Mouse (Mus musculus): ENCODE results near the gene Gbf1. TPM values are rescaled to one million over a fixed set of nuclear protein-coding genes. Genes with fewer than 3 reads are reported as not detected.

Gbf1 gene
- total RNA-seq, 2 experiments from 2014 or later: 100 TPM

GRCm38 (mm10) chr19:46282081-46282849 is 130.0 kb downstream of the Gbf1 start:
- intact Hi-C loops (cut with DNase I): no loop called here

GRCm38 (mm10) chr19:46284686-46285085 is 132.4 kb downstream of the Gbf1 start:
- no peak for DNase-seq (ENCODE audit: extremely low spot score in 1 of 2, low spot score in 2 of 2)
- intact Hi-C loops (cut with DNase I): no loop called here

More at GRCm38 (mm10) chr19:46282081-46282849, 130.0 kb downstream of the Gbf1 start:
- no peak for DNase-seq (ENCODE audit: extremely low spot score in 1 of 2, low spot score in 2 of 2)

DNA sequence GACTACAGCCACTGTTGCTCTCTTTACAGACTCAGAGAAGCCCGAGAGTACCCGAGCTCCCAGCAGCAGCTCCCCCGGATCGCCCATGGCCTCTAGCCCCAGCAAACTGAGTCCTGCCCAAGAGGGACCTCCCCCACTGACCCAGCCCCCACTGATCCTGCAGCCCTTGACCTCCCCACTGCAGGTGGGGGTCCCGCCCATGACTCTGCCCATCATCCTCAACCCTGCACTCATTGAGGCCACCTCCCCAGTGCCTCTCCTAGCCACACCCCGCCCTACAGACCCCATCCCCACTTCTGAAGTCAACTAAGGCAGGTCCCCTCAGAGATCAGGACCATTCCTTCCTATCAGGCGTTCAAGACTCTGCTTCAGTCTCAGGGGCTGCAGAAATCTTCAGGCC is 133.3 kb downstream of the Gbf1 start:
- DNase-seq (ENCODE audit: extremely low spot score in 1 of 2, low spot score in 2 of 2): no peak
- intact Hi-C loops (cut with DNase I): no loop called here

DNA sequence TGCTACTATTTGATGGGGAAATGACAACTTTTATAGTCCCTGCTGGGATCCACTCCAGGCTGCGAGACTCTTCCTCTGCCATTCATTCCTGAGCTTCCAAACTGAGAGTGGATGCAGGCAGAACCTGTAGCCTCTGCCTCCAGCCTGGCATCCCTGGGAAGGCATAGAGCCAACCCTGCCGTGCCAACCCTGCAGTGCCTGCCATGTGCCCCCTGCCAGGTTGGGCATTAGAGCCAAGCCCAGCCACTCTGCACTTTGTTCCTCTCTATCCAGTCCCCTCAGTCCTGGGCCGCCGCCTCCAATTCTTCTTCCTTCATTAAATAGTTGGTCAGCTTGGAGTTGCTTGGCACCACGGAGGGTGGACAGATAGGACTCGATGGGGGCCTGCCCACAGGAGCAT is 133.7 kb downstream of the Gbf1 start:
- intact Hi-C loops (cut with DNase I): no loop called here
- no peak for DNase-seq (ENCODE audit: extremely low spot score in 1 of 2, low spot score in 2 of 2)

DNA sequence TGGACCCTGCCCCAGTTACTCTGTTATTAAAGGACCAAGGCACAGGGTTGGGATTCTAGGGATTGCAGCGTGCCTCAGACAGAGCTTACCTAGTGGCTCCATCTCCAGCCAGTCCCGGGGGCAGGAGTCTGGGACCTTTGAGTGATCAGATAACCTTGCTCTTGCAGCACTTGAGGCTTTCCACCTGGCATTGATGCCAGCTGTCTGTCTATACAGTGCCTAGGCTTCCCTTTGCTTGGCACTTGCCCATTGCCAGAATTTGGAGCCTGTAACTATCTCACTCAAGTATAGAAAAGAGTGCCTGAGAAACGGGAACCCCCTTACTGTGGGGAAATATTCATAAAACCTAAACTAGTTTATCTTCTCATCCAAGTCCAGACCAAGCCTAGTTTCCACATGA is 134.6 kb downstream of the Gbf1 start:
- intact Hi-C loops (cut with DNase I): no loop called here
- no peak for DNase-seq (ENCODE audit: extremely low spot score in 1 of 2, low spot score in 2 of 2)

GRCm38 (mm10) chr19:46287566-46287965 is 135.3 kb downstream of the Gbf1 start:
- intact Hi-C loops (cut with DNase I): no loop called here
- DNase-seq (ENCODE audit: extremely low spot score in 1 of 2, low spot score in 2 of 2): no peak

DNA sequence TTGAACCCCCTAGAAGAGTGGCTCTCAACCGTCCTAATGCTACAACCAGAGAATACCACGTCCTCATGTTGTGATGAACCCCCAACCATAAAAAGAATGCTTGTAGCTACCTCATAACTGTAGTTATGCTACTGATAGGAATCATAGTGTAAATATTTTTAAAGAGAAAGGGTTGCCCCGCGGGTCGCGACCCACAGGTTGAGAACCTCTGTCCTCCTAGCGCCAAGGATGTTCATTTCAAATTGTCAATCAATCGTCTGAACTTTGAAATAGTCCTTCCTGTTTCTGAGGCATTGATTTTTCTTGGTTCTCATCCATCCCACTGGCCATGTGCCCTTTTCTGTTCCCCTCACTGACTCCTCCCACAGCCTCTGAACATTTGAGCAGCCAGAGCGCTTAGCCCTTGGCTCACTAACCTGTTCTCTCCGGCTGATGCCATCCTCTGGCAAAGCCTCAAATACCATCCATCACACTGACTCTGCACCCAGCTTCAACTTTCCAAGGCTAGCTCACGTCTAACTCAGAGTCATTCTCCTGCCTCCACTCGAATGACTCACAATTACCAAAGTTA is 138.3 kb downstream of the Gbf1 start:
- no peak for DNase-seq (ENCODE audit: extremely low spot score in 1 of 2, low spot score in 2 of 2)
- intact Hi-C loops (cut with DNase I): no loop called here

DNA sequence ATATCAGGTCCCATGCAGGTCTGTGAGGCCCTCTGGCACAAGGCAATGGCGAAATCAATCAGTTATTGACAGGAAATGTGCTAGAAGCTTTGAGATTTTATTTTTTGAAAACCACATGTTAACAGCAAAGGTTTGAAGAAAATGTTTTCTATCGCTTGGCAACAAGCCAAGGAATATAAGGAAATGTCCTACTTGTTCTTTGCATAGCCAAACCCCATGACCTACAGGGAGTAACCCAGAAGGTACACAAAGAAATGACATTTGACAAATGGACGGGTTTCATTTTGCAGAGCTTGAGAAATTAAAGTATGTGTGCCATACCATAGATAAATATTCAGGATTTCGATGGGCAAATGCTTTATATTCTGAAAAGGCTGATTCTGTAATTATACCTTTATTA is 144.6 kb downstream of the Gbf1 start:
- intact Hi-C loops (cut with DNase I): no loop called here
- DNase-seq (ENCODE audit: extremely low spot score in 1 of 2, low spot score in 2 of 2): no peak

GRCm38 (mm10) chr19:46300294-46301045 is 148.2 kb downstream of the Gbf1 start:
- intact Hi-C loops (cut with DNase I): no loop called here

DNA sequence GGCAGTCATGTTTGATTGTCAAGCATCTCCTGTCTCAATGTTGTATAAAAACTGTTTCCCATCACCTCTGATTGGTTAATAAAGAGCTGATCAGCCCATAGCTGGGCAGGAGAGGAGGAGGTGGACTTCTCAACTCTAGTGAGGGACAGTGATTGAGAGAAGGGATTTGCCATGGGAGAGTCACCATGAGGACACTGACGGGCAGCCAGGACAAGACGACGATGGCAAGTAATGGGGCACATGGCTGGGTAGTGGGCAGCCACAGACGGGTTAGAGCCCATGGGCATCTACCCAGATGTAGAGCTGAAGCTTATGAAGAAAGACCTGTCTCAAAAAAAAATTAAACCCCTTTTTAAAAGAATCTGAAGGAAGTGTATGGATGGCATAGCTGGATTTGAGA is 150.2 kb downstream of the Gbf1 start:
- no peak for DNase-seq (ENCODE audit: extremely low spot score in 1 of 2, low spot score in 2 of 2)
- intact Hi-C loops (cut with DNase I): no loop called here

More at GRCm38 (mm10) chr19:46300294-46301045, 148.2 kb downstream of the Gbf1 start:
- no peak for DNase-seq (ENCODE audit: extremely low spot score in 1 of 2, low spot score in 2 of 2)

GRCm38 (mm10) chr19:46303251-46304215 is 151.2 kb downstream of the Gbf1 start:
- intact Hi-C loops (cut with DNase I): loop anchor here (2.0 kb wide), 1 partner anchor 167 kb away; no protein-coding TSS in a partner anchor

GRCm38 (mm10) chr19:46304216-46304841 is 152.0 kb downstream of the Gbf1 start, which contains the start of gene Nfkb2:
Nfkb2 (plus strand) TSS chr19:46304320.
- intact Hi-C loops (cut with DNase I): loop anchor here (2.0 kb wide), 1 partner anchor 168 kb away; no protein-coding TSS in a partner anchor
- DNase-seq (ENCODE audit: extremely low spot score in 1 of 2, low spot score in 2 of 2): peak; percentile 77 to 95

More at GRCm38 (mm10) chr19:46303251-46304215, 151.2 kb downstream of the Gbf1 start:
- DNase-seq (ENCODE audit: extremely low spot score in 1 of 2, low spot score in 2 of 2): no peak

GRCm38 (mm10) chr19:46304908-46305333 is 152.6 kb downstream of the Gbf1 start:
- intact Hi-C loops (cut with DNase I): loop anchor here (2.0 kb wide), 1 partner anchor 168 kb away; no protein-coding TSS in a partner anchor
- DNase-seq (ENCODE audit: extremely low spot score in 1 of 2, low spot score in 2 of 2): no peak

DNA sequence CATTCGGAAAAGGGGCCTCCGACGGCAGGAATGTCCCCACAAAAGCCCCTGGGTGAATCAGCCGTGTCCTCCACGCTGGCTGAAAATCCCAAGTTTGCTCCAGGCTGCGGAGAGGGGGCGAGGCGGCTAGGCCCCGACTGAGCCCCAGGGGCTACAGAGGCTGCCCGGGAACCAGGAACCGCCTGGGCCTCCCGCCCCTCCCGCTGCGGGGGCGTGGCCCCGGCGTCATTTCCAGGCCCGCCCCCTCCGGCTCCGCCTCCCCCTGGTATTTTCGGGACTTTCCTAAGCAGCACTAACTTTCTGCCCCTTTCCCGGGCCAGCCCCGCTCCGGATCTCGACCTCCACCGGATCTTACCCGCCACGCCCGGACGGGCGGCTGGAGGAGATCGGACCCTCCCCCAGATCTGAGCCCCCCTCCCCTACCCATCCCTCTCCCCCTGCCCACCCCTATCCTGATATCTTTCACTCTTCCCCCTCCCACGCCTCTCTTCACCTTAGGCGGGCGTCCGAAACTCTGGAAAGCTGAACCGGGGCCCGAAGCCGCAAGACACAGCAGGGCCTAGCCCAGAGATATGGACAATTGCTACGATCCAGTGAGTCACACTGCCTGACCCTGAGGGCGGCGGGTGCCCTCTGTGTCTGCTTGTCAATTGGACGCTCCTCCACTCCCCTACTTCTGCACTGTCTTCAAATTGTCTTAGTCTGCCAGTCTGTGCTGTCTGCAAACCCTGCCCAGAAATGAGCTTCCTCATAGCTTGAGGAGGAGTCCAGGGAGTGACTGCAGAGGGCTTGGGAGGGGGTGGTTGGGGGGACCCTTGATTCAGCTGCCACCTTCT is 153.3 kb downstream of the Gbf1 start:
- DNase-seq (ENCODE audit: extremely low spot score in 1 of 2, low spot score in 2 of 2): peak in 1 of 2 experiments; percentile 91
- intact Hi-C loops (cut with DNase I): loop anchor here (2.0 kb wide), 1 partner anchor 169 kb away; no protein-coding TSS in a partner anchor

GRCm38 (mm10) chr19:46306268-46306610 is 153.9 kb downstream of the Gbf1 start:
- intact Hi-C loops (cut with DNase I): no loop called here
- DNase-seq (ENCODE audit: extremely low spot score in 1 of 2, low spot score in 2 of 2): no peak

- intact Hi-C loops (cut with DNase I): no loop called here
- DNase-seq (ENCODE audit: extremely low spot score in 1 of 2, low spot score in 2 of 2): peak in 1 of 2 experiments; percentile 21
Measured at GRCm38 (mm10) chr19:46306751-46307289, 154.5 kb downstream of the Gbf1 start.

GRCm38 (mm10) chr19:46307781-46308180 is 155.5 kb downstream of the Gbf1 start:
- intact Hi-C loops (cut with DNase I): no loop called here
- peak in 1 of 2 experiments; percentile 24 for DNase-seq (ENCODE audit: extremely low spot score in 1 of 2, low spot score in 2 of 2)

All from left cerebral cortex, postnatal 10 days (tissue).